Mouse (Mus musculus) myocyte (in vitro differentiated cells): ENCODE data around the gene Smarcc2.

Experiments
- TCF12 ChIP-seq: IDR thresholded peaks from one replicate; pipeline ENCODE4 v1.6.1; 2011; ENCODE audit warnings: mild to moderate bottlenecking, control low read depth; ENCODE audit not compliant: poor library complexity, insufficient read depth, severe bottlenecking
- USF1 ChIP-seq: IDR thresholded peaks from one replicate; pipeline ENCODE4 v1.6.1; 2011; ENCODE audit warnings: low read depth, mild to moderate bottlenecking, control low read depth, moderate library complexity

DNA sequence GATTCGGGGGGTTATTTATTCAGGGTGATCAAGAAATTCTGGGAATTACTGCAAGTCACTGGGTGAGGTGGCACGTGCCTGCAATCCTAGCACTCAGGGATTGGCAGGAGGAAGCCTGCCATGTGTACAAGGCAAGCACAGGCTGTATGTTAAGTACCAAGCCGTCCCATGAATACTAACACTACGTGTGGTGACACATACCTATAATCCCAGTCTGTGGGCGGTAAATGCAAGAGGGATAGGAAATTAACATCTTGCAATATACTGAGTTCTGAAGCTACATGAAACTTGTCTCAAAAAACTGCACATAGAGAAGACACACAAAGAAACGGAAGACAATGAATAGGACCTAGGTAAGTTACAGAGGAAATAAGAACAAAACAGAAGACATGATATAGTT, 8.0 kb upstream of the Smarcc2 start:
- TF ChIP-seq USF1 (no peak), TCF12 (no peak)
